Mouse (Mus musculus): Measurements from ENCODE around the gene Rhot1.

DNA sequence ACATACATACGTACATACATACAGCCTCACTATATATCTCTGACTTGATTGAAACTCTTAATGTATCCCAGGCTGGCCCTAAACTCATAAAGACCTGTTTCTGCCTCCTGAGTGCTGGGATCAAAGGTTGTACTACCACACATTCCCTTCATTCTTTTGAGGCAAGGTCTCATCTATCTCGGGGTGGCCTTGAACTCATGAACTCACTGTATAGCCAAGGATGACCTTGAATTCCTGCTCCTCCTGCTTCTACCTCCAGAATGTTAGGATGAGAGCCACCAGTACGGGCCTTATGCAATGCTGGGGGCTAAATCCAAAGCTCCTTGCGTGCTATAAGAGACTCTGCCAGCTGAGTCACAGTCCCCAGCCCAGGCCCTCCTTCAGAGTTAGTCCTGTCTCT is 47.8 kb upstream of the Rhot1 start:
- TF ChIP-seq CTCF (IDR thresholded peaks at IDR 0.05; ENCODE audit: low read depth): no peak
- TF ChIP-seq EP300 (optimal IDR thresholded peaks at IDR 0.05): no peak
